Mouse (Mus musculus) MEL (cell line): ENCODE measurements around the gene Riox1.

Experiments
- CTCF ChIP-seq, 3 experiments: IDR thresholded peaks in 2 of 3; conservative IDR thresholded peaks in 1 of 3; 2 replicates each; pipeline ENCODE4 v1.5.1; 2011 to 2012; ENCODE audit warnings: low read length in 3 of 3, low read depth in 2 of 3, mild to moderate bottlenecking in 2 of 3, improper control_type of control experiment in 1 of 3, inconsistent platforms in 1 of 3, mixed read lengths in 1 of 3, moderate library complexity in 1 of 3; ENCODE audit not compliant: control insufficient read depth in 1 of 3, insufficient read depth in 1 of 3, poor library complexity in 1 of 3, severe bottlenecking in 1 of 3
- E2F4 ChIP-seq: IDR thresholded peaks from 2 replicates; pipeline ENCODE4 v1.6.1; 2011; ENCODE audit warnings: low read depth, low read length, improper control_type of control experiment, borderline replicate concordance
- EP300 ChIP-seq, 2 experiments: IDR thresholded peaks; 2 replicates each; pipeline ENCODE4 v1.6.1; 2011; ENCODE audit warnings: improper control_type of control experiment in 2 of 2, low read length in 2 of 2, low read depth in 1 of 2, mild to moderate bottlenecking in 1 of 2
- GABPA ChIP-seq: IDR thresholded peaks from 2 replicates; pipeline ENCODE4 v1.6.1; 2012; ENCODE audit warnings: low read depth, mild to moderate bottlenecking, inconsistent platforms, low read length, improper control_type of control experiment, moderate library complexity
- GATA1 ChIP-seq: IDR thresholded peaks from 2 replicates; pipeline ENCODE4 v1.6.1; 2011; ENCODE audit warnings: low read depth, low read length, improper control_type of control experiment
- MYC ChIP-seq: IDR thresholded peaks from 2 replicates; pipeline ENCODE4 v1.6.1; 2011; ENCODE audit warnings: low read depth, mild to moderate bottlenecking, low read length, improper control_type of control experiment, moderate library complexity
- POLR2A ChIP-seq, 2 experiments: IDR thresholded peaks; 2 replicates each; pipeline ENCODE4 v1.6.1; 2011 to 2012; ENCODE audit warnings: low read length in 2 of 2, mild to moderate bottlenecking in 2 of 2, control low read depth in 1 of 2, improper control_type of control experiment in 1 of 2, low read depth in 1 of 2, moderate library complexity in 1 of 2; ENCODE audit not compliant: control insufficient read depth in 1 of 2, insufficient read depth in 1 of 2, poor library complexity in 1 of 2
- RCOR1 ChIP-seq: IDR thresholded peaks from 2 replicates; pipeline ENCODE4 v1.6.1; 2012; ENCODE audit warnings: low read depth, mild to moderate bottlenecking, inconsistent platforms, low read length, improper control_type of control experiment

DNA sequence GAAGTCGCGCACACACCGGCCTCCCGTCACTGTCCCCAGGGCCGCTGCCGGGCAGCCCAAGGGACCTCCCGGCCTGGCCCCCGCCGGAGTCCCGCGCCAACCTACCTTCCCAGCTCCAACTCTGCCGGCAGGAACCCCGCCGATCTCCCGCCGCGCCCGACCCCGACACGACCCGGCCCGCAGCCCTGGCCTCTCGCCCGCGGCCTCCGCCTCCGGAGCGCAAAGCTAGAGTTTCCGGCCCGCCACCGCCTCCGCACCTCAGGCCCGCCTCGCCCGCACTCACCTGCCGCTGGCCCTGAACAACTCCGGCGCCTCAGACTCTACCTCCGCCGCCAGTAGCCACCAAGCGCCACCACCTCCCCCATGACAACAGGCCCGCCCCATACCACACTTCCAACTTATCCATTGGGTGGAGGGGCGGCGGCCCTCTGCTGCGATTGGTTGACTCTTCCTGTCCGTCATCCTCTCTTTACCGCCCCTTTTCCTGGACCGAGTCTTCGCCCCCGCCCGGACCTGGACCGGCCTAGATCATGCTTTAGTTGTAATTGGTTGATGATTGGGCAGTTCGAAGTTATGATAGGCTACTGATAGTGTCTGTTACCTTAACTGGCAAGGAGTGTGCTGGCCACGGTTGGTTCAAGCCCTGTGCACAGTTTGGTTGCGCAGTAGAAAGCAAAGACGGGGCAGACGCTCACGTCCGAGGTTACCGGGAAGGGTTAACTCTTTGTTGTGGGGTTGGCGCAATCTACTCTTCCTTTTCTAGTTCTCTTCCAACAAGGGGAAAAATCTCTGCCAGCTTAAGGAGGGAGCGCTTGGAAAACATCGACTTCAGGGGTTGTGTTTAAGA lies 28.6 kb upstream of the Riox1 start, which contains the start of gene Numb:
- TF ChIP-seq CTCF (IDR thresholded peaks at IDR 0.05 in 2 of 3, conservative IDR thresholded peaks at IDR 0.05 in 1 of 3; ENCODE audit: control insufficient read depth in 1 of 3, insufficient read depth in 1 of 3, low read depth in 2 of 3, low read length in 3 of 3, poor library complexity in 1 of 3, severe bottlenecking in 1 of 3) (no peak), EP300 (IDR thresholded peaks at IDR 0.05; ENCODE audit: low read depth in 1 of 2, low read length in 2 of 2) (no peak), POLR2A (IDR thresholded peaks at IDR 0.05; ENCODE audit: control insufficient read depth in 1 of 2, insufficient read depth in 1 of 2, low read depth in 1 of 2, low read length in 2 of 2, poor library complexity in 1 of 2) (peak; percentile 57 to 79; a peak in 2 of 4 replicates), RCOR1 (no peak; the same call in 1 of the 2 replicates), E2F4 (no peak), GABPA (0 out of 2 replicates have a peak, but pooled peaks have one; percentile 19), GATA1 (no peak), MYC (no peak)
